Mouse (Mus musculus) kidney, adult 2 months (tissue): ENCODE data around the gene Deup1.

Experiments used
- CTCF ChIP-seq: fragments of 200-500 bp; conservative IDR thresholded peaks from 2 replicates; pipeline ENCODE4 v1.5.1; 2011; ENCODE audit warnings: low read depth, mild to moderate bottlenecking, control low read depth, low read length, moderate library complexity, mixed read lengths; ENCODE audit not compliant: insufficient read depth, insufficient read length
- POLR2A ChIP-seq: fragments of 200-500 bp; IDR thresholded peaks from one replicate; pipeline ENCODE4 v1.6.1; 2011; ENCODE audit warnings: low read depth, low read length, control low read depth

DNA sequence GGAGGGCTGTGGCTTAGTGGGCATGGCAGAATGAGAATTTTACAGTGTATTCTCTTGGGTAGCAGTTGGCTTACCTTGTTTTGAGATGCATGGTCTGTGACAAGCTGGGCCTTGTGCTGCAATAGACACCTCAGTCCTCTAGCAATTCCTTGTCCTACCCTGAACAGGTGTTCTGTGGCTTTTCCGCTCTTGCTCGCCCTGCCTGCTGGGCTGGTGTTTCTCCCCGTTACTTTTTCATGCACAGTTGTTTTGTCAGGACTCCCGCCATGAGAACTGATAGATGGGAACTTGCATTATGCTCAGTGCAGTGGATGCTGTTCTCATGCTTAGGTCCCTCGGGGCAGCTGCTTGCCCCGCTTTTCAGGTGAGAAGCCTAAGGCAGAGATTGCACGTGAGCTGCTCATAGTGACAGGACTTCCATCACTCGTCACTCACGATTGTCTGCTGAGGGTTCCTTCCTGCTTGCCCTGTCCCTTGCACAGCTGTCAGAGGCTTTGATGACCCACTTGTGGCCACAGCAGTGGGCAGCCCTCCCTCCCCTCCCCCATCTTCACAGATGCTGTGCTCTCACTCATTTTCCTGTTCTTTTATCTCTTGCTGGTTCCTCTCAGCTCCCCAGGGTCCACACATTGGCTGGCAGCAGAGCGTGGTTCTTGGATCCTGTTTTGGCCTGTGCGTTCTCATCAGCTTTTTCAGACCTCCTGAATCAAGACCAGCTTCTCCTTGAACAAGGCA lies 94.2 kb downstream of the Deup1 start:
- TF ChIP-seq CTCF = no peak
- TF ChIP-seq POLR2A = no peak
